Mouse (Mus musculus) c-Kit-positive CD71-positive TER-119-positive erythroid progenitor cells, embryonic 14.5 days (primary cell): ENCODE data around the gene Maco1.

Experiments used
- DNase-seq: peaks from one replicate; pipeline ENCODE4 v3.0.0-alpha.2; 2013; ENCODE audit warnings: low spot score

Maco1 gene

DNA sequence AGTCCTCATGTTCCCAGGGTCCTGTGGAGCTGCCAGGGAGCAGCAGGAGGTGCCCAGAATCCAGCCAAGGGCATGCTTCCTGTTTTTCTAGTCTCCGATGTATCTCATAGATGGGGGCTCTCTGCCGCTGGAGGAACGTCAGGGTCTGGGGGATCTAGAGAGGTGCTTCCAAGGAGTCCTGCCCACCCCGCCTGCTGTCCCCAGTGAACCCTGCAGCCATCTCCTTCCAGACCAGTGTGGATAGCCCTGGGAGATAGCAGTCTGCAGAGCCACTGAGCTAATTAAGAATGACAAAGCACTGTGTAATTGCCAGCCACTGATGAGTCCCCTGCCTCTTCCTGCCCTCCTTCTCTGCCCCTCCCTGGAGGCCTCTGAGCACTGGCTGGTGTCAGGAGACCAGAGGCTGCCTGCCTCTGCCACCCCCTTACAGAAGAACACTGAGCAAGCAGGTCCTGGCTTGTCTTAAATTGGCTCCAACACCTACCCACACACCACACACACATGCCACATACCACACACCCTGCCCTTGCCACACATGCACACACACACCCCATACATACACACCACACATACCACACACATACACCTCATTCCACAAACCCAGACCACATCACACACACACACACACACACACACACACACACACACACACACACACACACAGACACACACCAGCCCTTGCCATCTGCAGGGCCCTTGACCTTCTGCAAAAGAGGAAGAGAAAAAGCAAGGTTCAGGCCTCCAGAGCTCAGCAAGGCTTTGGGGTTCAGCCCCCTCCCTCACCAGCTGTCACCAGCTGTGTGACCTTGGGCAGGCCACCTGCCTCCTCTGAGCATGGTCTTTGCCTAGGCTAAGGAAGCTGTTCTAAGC lies 80.1 kb downstream of the Maco1 start:
- no peak for DNase-seq

DNA sequence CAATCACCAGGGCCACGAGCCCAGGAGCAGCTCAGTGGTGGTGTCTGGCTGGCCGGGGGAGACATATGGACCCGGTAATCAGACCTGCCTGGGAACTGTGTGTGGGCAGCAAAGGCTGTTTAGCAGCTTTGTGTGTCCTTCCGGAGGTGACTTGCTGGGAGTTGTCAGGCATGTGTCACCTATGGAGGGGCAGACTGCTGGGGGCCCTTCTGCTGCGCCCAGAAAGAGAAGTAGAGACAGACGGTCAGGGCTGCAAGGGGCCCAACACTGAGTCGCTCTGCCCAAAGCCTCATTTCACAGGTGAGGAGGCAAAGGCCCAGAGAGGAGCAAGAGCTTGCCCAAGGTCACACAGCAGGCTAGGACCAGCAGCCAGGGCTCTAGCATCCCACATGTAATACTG lies 83.3 kb downstream of the Maco1 start:
- DNase-seq, result no peak

DNA sequence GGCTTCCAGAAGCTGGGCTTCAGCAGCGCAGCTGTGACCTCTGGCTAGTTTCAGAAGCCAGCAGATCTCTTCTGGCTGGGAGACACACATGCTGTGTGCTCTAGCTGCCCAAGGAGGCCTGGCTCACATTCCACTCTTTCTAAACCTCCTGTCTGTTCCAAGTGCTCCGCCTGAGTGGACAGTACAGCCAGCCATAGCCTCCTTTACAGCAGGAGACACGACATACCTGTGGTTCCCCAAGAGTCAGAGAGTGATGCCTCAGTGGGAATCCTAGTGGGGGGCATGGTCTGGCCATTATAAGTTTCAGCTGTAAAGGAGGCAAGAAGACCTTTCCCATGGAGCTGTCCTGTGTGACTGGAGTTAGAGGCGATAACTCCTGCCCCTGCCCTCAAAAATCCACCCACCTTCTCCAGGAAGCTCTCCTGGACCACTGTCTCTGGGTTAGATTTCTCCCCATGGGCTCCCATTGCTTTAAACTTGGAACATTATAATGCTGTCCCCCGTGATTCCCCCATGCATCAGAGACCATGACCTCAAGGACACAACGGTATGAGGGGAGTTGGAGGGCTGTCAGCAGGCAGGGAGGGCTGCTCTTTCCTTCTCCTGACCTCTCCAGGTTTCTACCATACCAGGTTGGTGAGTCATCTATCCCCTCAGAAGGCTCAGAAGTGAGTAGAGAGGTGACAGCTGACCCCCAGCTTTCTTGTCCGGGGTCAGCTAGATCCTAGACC lies 83.9 kb downstream of the Maco1 start:
- DNase-seq, result no peak

DNA sequence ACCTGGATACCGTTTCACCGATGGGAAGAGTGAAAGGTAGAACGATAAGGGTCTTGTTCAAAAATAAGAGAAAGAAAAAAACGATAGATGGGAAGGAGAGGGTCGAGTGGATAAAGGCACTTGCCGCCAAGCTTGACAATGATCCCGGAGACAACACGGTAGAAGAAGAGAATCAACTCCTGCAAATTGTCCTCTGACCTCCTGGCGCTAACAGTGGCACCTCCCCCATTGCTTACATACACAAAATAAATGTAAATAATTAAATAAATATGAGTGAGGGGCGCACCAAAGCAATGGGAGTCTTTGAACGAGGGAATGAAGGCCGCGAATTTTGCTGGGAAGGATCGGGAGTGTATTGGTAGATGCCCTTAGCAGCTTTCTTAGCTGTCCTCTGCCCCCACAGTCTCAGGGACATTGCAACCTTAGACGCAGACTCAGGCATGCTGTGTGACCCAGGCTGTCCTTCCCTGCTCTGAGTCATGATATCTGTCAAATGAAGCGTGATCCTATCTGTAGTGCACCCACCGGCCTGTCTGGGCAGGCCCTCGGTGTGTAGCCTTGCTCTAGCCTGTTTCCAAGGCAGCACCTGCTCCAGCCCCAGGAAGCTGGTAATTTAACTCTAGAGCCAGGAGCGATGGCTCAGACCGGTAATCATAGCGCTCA lies 84.8 kb downstream of the Maco1 start:
- no peak for DNase-seq

DNA sequence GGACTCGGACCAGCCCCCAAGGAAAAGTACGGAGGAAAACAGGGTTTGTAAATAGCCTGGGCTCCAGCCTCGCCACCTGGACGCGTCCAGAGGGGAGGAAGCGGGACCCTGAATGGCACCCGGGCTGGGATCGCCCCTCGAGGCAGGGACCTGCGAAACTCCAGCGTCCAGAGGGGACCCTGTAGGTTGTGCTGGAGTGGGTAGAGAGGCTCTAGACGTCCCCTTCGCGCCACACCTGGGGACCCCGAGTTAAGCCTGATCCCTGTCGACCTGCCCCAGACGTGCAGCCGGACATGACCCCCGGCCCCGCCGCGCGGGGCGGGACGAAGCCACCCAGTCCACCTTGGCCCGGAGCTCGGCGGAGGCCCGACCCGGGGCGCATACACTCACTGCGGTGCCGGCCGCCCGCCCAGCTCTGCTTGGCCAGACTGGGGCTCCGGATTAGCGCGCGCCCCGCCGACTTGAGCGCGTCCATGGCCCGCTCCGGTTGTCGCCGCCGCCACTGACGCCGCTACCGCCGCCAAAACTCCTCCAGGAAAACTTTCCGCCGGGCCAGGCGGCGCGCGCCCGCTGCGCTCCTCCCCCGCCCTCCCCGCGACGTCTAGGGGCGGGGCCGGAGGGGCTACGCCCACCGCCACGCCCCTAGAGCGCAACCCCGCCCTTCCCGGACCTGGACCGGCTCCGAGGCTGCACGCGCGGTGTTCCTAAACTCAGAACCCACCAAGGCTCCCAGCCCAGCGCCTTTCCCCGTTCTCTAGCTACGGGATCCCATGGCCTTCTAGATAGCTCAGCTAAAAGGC lies 85.5 kb downstream of the Maco1 start, which contains the start of gene Ldlrap1:
Gene Ldlrap1 (minus strand): TSS at position 599 of the 800 bp plus-strand sequence.
- DNase-seq, result peak; percentile 78

DNA sequence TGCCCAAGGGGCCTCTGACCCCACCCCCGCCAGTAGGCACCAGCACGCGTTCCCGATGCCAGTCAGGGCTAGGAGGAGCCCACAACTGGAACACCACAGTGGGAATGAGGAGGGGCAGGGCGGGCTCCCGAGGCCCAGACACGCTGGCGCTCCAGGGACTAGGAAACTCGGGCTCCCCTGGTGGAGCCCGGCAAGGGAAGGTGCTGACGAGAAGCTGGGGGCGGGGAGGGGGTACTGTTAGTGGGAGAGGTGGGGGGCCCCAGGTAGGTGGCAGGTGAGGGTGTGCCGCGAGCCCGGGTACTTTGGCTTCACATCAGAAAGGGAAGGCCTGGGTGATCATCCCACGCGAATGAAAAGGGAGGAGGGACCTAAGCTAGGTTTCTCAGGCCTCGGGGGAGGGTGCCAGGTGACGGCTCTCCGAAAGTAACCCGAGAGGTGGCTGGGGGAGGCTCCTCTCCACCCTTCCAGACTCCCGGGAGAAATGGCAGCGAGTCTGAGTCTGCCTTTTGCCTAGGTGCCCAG lies 86.2 kb downstream of the Maco1 start:
- DNase-seq, result no peak

DNA sequence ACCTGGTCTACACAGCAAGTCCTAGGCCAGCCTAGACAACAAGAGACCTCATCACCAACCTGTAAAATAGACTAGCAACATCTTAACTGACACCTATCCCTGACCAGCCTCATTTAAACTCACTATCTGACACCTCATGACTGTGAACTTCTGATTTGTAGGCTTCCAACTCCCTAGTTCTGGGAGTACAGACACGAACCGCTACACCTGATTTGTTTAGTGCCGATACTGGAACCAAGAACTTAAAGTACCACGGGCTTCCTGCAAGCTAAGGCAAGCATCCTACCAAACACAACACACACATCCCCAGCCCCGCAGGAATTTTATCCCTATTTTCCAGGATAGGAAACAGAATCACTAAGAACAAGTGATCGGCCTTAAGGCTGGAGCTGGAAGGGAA lies 86.9 kb downstream of the Maco1 start:
- no peak for DNase-seq

DNA sequence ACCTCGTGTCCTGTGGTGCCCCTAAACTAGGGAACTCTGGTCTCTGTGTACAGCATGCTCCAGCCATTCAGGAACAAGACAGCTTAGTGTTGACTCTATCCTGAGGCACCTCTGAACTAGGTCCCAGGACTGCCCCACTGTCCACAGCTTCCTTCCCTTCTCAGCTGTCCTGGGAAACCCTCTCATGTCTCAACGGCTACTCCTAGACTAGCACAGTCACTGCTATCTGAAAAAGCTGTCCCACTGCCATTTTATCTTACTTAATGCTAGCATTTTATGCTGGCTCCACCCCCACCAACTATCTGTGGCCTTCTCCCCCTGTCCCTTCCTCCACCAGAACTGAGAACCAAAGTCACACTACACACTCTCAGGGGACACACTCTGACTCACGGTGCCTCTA lies 88.8 kb downstream of the Maco1 start:
- DNase-seq, result peak; percentile 59

DNA sequence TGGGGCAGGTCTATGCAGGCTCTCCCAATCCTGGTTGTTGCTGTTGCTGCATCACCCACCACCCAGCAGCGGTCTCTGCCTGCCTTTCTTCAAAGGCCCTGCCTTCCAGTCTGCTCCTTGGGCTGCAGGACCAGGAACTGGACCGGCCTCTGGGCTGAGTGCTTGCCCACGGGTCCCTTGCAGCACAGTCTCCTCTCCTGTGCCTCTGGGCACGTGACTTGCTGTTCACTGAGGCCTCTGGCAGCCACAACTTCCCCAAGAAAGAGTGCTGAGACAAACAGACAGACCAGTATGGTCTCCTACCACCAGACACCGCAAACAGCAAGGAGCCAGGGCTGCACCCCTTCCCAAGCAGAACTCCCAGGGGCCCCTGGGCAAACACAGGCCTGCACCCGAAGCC lies 90.8 kb downstream of the Maco1 start:
- no peak for DNase-seq

DNA sequence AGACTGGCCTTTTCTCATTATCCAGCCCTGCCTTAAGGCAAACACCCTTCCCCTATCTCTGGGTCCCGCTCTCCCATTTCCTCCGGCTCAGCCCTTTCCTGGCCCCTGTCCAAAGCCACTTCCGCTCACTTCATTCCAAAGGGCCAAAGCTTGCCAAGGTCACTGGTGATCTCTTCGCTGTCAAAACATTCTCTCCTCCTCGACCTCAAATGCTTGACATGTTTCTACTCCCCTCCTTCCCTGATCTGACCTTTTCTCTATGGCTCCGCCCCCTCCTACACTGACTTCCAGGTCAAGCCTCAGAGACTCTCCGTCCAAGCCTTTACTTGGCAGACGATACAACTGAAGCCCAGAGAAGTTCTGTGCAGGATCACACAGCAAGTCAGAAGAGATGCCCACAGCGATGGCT lies 92.3 kb downstream of the Maco1 start:
- DNase-seq, result no peak

DNA sequence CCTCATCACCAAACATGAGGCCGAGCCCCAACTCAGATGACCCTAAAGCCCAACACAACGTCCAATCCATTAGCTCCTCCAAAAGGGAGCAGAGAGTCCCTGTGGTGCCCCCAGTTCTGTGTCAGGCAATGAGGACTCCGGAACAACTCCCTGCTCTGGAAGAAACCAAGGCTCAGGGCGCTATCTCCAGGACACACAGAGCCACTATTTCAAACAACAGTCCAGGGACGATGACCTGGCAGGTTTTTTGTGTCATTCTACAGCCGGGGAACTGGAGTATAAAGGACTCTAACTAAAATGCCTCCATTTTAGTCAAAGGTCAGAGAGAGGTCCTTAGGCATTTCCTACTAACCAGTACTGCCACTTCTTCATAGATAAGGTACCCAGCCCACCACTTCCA lies 92.9 kb downstream of the Maco1 start:
- peak; percentile 60 for DNase-seq

DNA sequence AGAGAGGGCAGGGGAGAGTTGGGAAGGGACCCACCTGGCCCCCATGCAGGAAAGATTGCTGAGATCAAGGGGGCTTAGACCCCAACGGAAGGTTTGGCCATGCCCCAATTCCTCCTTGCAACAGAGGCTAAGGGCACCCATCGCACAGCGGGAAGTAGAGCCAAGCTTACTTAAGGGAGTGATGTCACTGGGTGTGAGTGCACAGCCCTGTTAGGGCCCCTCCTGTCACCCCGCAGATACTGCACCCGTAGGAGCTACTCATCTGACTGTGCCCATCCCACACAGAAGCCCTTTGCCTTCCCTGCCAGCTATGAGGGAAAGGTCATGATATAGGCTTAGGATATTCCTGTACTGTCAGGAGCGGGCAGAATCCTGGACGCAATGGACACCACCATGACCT lies 93.6 kb downstream of the Maco1 start:
- DNase-seq, result peak; percentile 72

DNA sequence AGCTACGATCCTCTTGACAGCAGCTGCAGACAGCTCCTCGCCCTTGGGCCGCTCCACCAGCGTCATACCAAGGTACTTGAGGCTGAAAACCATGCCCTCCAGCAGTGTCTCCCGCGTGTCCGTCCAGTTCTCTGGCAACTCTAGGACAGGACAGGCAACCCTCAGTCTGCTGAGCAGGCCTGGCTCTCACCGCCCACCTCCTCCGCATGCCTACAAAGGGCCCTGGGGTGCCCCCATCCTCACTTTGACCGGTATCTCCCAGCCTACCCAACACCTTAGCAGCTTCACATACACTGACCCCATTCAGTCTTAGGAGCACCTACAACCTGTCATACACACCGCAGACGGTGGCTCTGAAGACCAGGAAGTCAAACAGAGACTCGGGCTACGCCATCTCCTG lies 94.2 kb downstream of the Maco1 start:
- DNase-seq, result no peak

DNA sequence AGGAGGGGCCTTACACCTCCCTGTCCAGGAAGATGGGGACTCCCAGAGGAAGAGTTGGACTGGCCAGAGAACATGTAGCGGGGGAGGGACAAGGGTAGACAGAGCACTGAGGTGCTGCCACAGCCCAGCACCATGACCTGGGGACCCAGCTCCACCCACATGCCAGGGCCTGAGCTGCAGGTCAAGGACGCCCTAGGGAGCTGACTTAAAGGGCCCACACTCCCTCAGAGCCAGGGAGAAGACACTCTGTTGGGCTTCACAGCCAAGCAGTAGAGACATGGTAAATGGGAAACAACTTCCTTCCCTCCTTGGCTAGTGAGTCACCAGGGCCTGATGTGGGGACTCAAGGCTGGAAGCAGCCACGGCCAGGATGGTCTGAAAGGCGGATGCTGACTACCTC lies 94.8 kb downstream of the Maco1 start:
- no peak for DNase-seq

DNA sequence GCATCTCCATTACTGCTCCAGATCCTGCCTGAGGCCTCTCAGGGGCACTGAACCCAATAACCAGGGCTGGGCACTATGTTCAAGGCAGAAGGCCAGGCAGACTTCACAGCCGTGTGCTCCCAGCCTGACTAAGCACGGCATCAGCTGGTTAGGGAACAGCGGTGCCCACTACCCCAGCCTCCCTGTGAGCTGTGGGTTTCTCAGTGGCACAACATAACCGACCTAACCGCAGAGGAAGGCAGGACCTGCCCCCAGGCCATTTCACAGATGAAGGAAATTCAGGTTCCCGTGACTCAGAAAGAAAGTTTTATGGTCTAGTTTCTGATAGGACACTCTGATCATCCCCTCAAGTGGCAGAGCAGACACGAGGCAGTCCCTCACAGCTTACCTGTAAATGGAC lies 96.2 kb downstream of the Maco1 start:
- no peak for DNase-seq

DNA sequence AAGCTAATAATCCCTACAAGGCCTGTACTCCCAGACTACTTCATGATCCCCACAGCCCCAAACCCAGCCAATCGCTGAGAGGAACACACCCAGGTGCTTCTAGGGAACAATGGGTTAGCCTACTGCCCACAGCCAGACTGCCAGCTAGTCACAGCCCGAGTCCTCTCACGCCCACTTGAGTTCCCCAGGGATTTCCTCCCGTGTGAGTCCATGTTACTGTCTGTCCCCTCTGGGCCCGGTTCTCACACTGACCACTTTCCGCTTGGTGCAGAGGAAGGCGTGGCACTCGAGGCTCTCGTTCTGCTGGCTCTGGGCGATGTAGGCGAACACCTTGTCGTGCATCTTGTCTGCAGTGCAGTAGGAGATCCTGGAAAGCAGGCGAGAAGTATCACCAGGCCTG lies 98.2 kb downstream of the Maco1 start:
- no peak for DNase-seq

DNA sequence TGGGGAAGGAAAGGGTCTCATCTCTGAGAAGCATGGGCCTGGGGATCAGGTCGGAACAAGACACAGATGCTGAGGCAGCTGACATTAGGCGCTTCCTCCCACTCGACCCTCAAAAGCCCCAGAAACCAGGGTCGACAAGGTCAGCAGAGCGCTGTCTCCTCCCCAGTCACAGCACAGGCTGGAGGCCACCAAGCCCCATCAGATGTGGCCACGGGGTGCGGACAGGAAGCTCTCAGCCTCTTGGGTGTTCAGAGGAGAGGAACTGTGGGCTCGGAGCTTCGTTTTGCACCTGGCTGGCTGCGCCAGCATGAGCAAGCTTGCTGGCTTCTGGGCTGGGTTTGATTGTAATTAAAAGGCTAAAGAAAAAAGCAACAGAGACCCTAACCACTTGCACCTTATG lies 98.8 kb downstream of the Maco1 start:
- no peak for DNase-seq

DNA sequence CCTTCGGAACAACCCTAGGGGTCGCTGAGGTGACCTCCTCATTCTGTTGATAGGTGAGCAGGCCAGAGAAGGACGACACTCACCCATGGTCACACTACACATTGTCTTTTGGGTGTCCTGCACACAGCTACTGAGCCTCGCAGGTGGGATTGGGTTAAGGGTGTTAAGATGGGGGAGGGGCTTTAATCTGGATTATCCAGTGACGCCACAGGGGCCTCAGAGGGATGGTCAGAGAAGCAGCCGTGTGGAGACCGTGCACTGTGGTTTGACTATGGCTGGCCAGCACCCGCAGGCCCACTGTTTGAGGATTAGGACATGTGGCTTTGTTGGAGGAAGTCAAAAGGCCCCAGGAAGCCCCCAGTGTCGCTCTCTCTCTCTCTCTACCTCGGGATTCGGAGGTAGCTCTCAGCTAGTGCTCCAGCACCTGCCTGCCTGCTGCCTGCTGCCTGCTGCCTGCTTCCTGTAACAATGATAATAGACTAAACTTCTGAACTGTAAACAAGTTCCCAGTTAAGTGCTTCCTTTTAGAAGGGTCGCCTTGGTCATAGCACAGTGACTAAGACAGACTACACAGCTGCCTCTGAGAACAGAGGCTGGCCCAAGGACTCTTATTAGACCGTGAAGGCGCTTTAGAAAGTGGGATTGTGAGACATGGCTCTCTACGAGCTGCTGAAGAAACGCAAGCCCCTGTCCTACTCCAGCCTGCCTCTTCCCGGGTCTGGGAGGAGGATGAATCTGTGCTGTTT lies 99.5 kb downstream of the Maco1 start:
- DNase-seq, result no peak

DNA sequence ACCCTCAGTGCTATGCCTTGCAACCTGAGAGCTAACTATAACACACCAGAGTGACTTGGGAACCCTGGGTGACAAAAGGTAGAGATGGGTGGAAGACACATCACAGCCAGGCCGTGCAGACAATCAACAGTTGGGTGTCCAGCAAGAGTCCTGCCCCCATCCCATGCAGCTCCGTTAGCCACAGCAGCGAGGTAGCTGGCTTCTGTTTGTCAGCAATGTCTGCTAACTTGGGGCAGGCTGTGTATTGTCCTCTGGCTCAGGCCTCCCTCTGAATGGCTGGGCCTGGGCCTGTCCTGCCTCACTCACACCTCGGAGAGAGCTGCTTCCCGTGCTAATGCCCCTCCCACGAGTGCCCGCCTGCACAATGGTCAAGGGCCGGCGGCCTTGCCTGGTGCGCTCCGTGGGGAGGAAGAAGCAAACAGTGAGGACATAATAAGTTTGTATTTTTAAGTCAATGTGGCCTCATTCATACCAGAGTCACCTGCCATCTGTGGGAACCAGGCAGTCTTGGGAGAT lies 100.2 kb downstream of the Maco1 start:
- DNase-seq, result no peak
